Mouse (Mus musculus): ENCODE measurements around the gene Jam3. TPM values are rescaled to one million over a fixed set of nuclear protein-coding genes. Genes with fewer than 3 reads are reported as not detected.

Gene Jam3
- polyA plus RNA-seq, 1 experiment = 2.5 TPM

- Histone ChIP-seq H3K27ac (ENCODE audit: control insufficient read depth, insufficient read depth, low read length) (no peak overlapping the region), H3K27me3 (ENCODE audit: control insufficient read depth, insufficient read depth, low read length) (no peaks in the 10 kb centered on the region), H3K4me3 (ENCODE audit: control insufficient read depth, insufficient read depth, low read length) (no peak overlapping the region), H3K4me1 (replicated peaks; ENCODE audit: control insufficient read depth, insufficient read depth, low read length) (no peaks in the 10 kb centered on the region), H3K36me3 (ENCODE audit: control insufficient read depth, insufficient read depth, low read length) (no peaks in the 10 kb centered on the region)
- WGBS = 96% methylated on average over 6 of the region's 6 CpGs
- no peak for DNase-seq
- TF ChIP-seq CTCF (IDR thresholded peaks at IDR 0.05; ENCODE audit: borderline replicate concordance, control insufficient read depth, extremely low read depth, insufficient read depth, low read length, poor library complexity) = no peak
- TF ChIP-seq POLR2A (IDR thresholded peaks at IDR 0.05; ENCODE audit: control insufficient read depth, extremely low read depth, insufficient read depth, low read length, poor library complexity) = no peak
Measured at GRCm38 (mm10) chr9:27126543-27126942, 28.7 kb downstream of the Jam3 start.

DNA sequence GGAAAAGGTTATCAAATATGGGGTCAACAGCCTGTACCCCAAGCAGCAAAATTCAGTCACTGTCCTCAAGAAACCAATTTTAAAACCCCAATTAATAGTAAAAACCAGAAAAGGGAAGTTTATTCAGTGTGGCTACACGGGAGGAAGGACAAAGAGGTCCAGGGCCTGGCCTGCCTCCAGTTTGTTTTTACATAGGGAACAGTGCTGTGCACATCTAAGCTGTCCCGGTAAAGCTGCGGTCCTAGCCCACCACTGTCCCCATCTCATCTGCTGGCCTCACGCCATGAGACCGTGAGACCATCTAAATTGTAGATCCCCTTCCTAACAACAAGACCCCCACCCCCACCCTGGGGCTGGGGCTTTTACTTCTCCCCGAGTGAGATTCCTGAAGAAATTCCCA lies 29.8 kb downstream of the Jam3 start:
- no peak overlapping the region for H3K4me3 ChIP-seq (ENCODE audit: control insufficient read depth, insufficient read depth, low read length)
- TF ChIP-seq POLR2A (IDR thresholded peaks at IDR 0.05; ENCODE audit: control insufficient read depth, extremely low read depth, insufficient read depth, low read length, poor library complexity) (no peak), CTCF (IDR thresholded peaks at IDR 0.05; ENCODE audit: borderline replicate concordance, control insufficient read depth, extremely low read depth, insufficient read depth, low read length, poor library complexity) (no peak)
- WGBS = 18% methylated on average over 6 of the region's 6 CpGs

GRCm38 (mm10) chr9:27123947-27124346 lies 31.3 kb downstream of the Jam3 start:
- Histone ChIP-seq H3K4me1 (replicated peaks; ENCODE audit: control insufficient read depth, insufficient read depth, low read length) (no peaks in the 10 kb centered on the region), H3K27me3 (ENCODE audit: control insufficient read depth, insufficient read depth, low read length) (no peaks in the 10 kb centered on the region), H3K4me3 (ENCODE audit: control insufficient read depth, insufficient read depth, low read length) (no peak overlapping the region), H3K36me3 (ENCODE audit: control insufficient read depth, insufficient read depth, low read length) (no peaks in the 10 kb centered on the region), H3K27ac (ENCODE audit: control insufficient read depth, insufficient read depth, low read length) (no peak overlapping the region)
- 84% methylated on average over 2 of the region's 2 CpGs for WGBS
- TF ChIP-seq CTCF (IDR thresholded peaks at IDR 0.05; ENCODE audit: borderline replicate concordance, control insufficient read depth, extremely low read depth, insufficient read depth, low read length, poor library complexity) = no peak
- no peak for TF ChIP-seq POLR2A (IDR thresholded peaks at IDR 0.05; ENCODE audit: control insufficient read depth, extremely low read depth, insufficient read depth, low read length, poor library complexity)
- no peak for DNase-seq

More for the DNA sequence above, 29.8 kb downstream of the Jam3 start:
- Histone ChIP-seq H3K36me3 (ENCODE audit: control insufficient read depth, insufficient read depth, low read length) (no peaks in the 10 kb centered on the region), H3K4me1 (replicated peaks; ENCODE audit: control insufficient read depth, insufficient read depth, low read length) (no peaks in the 10 kb centered on the region), H3K27me3 (ENCODE audit: control insufficient read depth, insufficient read depth, low read length) (no peaks in the 10 kb centered on the region), H3K27ac (ENCODE audit: control insufficient read depth, insufficient read depth, low read length) (no peak overlapping the region)
- no peak for DNase-seq

- H3K27ac ChIP-seq (ENCODE audit: control insufficient read depth, insufficient read depth, low read length) = no peak overlapping the region
- H3K4me1 ChIP-seq (replicated peaks; ENCODE audit: control insufficient read depth, insufficient read depth, low read length) = no peaks in the 10 kb centered on the region
- 95% methylated on average over 4 of the region's 4 CpGs for WGBS
- no peaks in the 10 kb centered on the region for H3K36me3 ChIP-seq (ENCODE audit: control insufficient read depth, insufficient read depth, low read length)
- no peaks in the 10 kb centered on the region for H3K27me3 ChIP-seq (ENCODE audit: control insufficient read depth, insufficient read depth, low read length)
- H3K4me3 ChIP-seq (ENCODE audit: control insufficient read depth, insufficient read depth, low read length) = no peak overlapping the region
- TF ChIP-seq CTCF (IDR thresholded peaks at IDR 0.05; ENCODE audit: borderline replicate concordance, control insufficient read depth, extremely low read depth, insufficient read depth, low read length, poor library complexity) (no peak), POLR2A (IDR thresholded peaks at IDR 0.05; ENCODE audit: control insufficient read depth, extremely low read depth, insufficient read depth, low read length, poor library complexity) (no peak)
- DNase-seq = no peak
Measured at GRCm38 (mm10) chr9:27122963-27123362, 32.3 kb downstream of the Jam3 start.

- WGBS = 91% methylated on average over 4 of the region's 4 CpGs
- Histone ChIP-seq H3K4me1 (replicated peaks; ENCODE audit: control insufficient read depth, insufficient read depth, low read length) (no peaks in the 10 kb centered on the region), H3K27ac (ENCODE audit: control insufficient read depth, insufficient read depth, low read length) (no peak overlapping the region), H3K4me3 (ENCODE audit: control insufficient read depth, insufficient read depth, low read length) (no peak overlapping the region), H3K36me3 (ENCODE audit: control insufficient read depth, insufficient read depth, low read length) (no peaks in the 10 kb centered on the region), H3K27me3 (ENCODE audit: control insufficient read depth, insufficient read depth, low read length) (no peaks in the 10 kb centered on the region)
- no peak for TF ChIP-seq POLR2A (IDR thresholded peaks at IDR 0.05; ENCODE audit: control insufficient read depth, extremely low read depth, insufficient read depth, low read length, poor library complexity)
- no peak for TF ChIP-seq CTCF (IDR thresholded peaks at IDR 0.05; ENCODE audit: borderline replicate concordance, control insufficient read depth, extremely low read depth, insufficient read depth, low read length, poor library complexity)
- DNase-seq = no peak
Measured at GRCm38 (mm10) chr9:27122076-27122475, 33.1 kb downstream of the Jam3 start.

DNA sequence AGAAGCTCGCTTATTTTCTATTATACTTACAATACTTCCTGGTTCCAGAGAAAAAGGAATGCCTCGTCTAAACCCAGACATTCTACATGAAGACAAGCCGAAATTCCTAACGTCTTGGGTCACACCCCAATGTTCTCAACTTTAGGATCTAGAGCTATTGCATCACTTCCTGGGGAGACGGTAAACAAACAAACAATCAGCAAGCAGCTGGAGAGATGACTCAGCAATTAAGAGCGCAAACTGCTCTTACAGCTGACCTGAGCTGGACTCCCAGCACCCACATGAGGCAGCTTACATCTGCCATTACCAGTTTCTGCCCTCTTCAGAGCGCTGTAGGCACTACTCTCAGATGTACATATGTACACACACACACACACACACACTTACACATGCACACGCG lies 34.0 kb downstream of the Jam3 start:
- Histone ChIP-seq H3K27ac (ENCODE audit: control insufficient read depth, insufficient read depth, low read length) (no peak overlapping the region), H3K4me3 (ENCODE audit: control insufficient read depth, insufficient read depth, low read length) (no peak overlapping the region), H3K36me3 (ENCODE audit: control insufficient read depth, insufficient read depth, low read length) (no peaks in the 10 kb centered on the region), H3K4me1 (replicated peaks; ENCODE audit: control insufficient read depth, insufficient read depth, low read length) (no peaks in the 10 kb centered on the region), H3K27me3 (ENCODE audit: control insufficient read depth, insufficient read depth, low read length) (no peaks in the 10 kb centered on the region)
- no peak for DNase-seq
- 95% methylated on average over 9 of the region's 9 CpGs for WGBS
- TF ChIP-seq CTCF (IDR thresholded peaks at IDR 0.05; ENCODE audit: borderline replicate concordance, control insufficient read depth, extremely low read depth, insufficient read depth, low read length, poor library complexity) (no peak), POLR2A (IDR thresholded peaks at IDR 0.05; ENCODE audit: control insufficient read depth, extremely low read depth, insufficient read depth, low read length, poor library complexity) (no peak)

DNA sequence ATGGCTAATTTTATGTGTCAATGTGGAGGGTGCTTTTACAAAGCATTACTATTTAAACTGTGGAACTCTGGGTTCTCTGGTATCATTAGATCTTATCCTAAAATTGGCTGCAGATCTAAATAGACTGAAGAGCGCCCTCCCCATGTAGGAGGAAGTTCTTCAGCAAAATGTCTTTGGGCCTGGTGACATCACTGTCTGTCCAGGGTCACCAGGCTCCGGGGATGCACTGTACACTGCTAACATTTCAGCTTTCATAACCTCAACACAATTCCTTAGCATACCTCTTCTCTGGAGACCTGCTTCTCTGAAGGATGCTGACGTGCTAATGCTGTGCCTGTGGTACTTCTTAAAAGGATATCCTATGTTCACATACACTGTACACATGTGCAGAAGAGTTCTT lies 43.5 kb downstream of the Jam3 start:
- WGBS = 93% methylated on average over 3 of the region's 3 CpGs
- TF ChIP-seq CTCF (IDR thresholded peaks at IDR 0.05; ENCODE audit: borderline replicate concordance, control insufficient read depth, extremely low read depth, insufficient read depth, low read length, poor library complexity) (no peak), POLR2A (IDR thresholded peaks at IDR 0.05; ENCODE audit: control insufficient read depth, extremely low read depth, insufficient read depth, low read length, poor library complexity) (no peak)
- H3K36me3 ChIP-seq (ENCODE audit: control insufficient read depth, insufficient read depth, low read length) = no peaks in the 10 kb centered on the region
- H3K27ac ChIP-seq (ENCODE audit: control insufficient read depth, insufficient read depth, low read length) = no peak overlapping the region
- H3K27me3 ChIP-seq (ENCODE audit: control insufficient read depth, insufficient read depth, low read length) = no peaks in the 10 kb centered on the region
- DNase-seq = no peak
- no peak overlapping the region for H3K4me3 ChIP-seq (ENCODE audit: control insufficient read depth, insufficient read depth, low read length)
- H3K4me1 ChIP-seq (replicated peaks; ENCODE audit: control insufficient read depth, insufficient read depth, low read length) = no peaks in the 10 kb centered on the region
